27 mouse cellular contexts compared by ENCODE assay signal in the genomic region with DNA sequence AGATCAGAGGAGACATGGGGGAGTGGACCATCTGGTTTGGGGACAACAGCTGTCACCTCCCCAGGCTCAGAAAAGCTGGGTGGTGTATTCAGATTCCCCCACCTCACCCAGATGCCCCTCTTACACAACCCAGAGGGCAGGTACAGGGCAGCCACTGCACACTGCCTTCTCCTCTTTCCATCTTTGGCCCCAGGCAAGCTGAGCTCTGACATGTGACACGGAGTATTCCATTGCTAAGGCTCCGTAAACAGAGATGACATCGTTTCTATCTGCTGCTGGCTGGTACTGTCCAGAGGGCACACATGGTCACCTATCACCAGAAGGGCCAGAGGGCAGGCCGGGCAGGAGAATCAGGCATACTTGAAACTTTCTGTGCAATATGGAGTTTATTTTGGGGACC.
DNase-seq lines count a peak whose midpoint lies in the region; ATAC-seq lines count a peak whose summit lies in the region.
"Had no signal": no experiment of that assay in that cellular context is flagged by ENCODE, and none has a peak within 500 bp of the region (broad histone marks: within the 10 kb centered on the region; RNA-seq: fewer than 3 reads in every experiment).

No protein-coding gene starts in this region.

- no peaks in the 10 kb centered on the region for H3K27me3 ChIP-seq in heart, embryonic 13.5 days (replicated peaks)
- no peaks in the 10 kb centered on the region for H3K27me3 ChIP-seq in heart, embryonic 11.5 days (ENCODE audit: control insufficient read depth, insufficient read depth, low read length)
- no peaks in the 10 kb centered on the region for H3K27me3 ChIP-seq in neural tube, embryonic 11.5 days (ENCODE audit: control insufficient read depth, insufficient read depth, low read length)
- H3K27me3 ChIP-seq: forebrain, embryonic 13.5 days; hindbrain, embryonic 12.5 days; megakaryocyte, embryonic 14.5 days; midbrain, embryonic 15.5 days; neural tube, embryonic 15.5 days; stomach, embryonic 15.5 days had no signal

- no peak for ATAC-seq in heart, embryonic 13.5 days (ENCODE audit: extremely low read depth, insufficient number of reproducible peaks, low FRiP score, low TSS enrichment)
- no peak for ATAC-seq in heart, embryonic 11.5 days (replicated peaks; ENCODE audit: insufficient number of reproducible peaks, low FRiP score, low TSS enrichment)
- no peak for ATAC-seq in neural tube, embryonic 11.5 days (ENCODE audit: insufficient read depth, low FRiP score, low TSS enrichment)
- ATAC-seq: forebrain, embryonic 13.5 days; midbrain, embryonic 15.5 days had no signal

- no peak overlapping the region for H3K4me3 ChIP-seq in heart, embryonic 13.5 days
- no peak overlapping the region for H3K4me3 ChIP-seq in heart, embryonic 11.5 days (ENCODE audit: low read depth, low read length)
- H3K4me3 ChIP-seq in neural tube, embryonic 11.5 days (ENCODE audit: low read depth, low read length), result no peak overlapping the region
- H3K4me3 ChIP-seq: forebrain, embryonic 13.5 days; hindbrain, embryonic 12.5 days; left cerebral cortex, adult 2 months; megakaryocyte, embryonic 14.5 days; midbrain, embryonic 15.5 days; myocyte; neural tube, embryonic 15.5 days; stomach, embryonic 15.5 days had no signal

- no peak overlapping the region for H3K4me2 ChIP-seq in heart, embryonic 13.5 days
- H3K4me2 ChIP-seq in heart, embryonic 11.5 days, result no peak overlapping the region
- no peak overlapping the region for H3K4me2 ChIP-seq in neural tube, embryonic 11.5 days (ENCODE audit: low read depth)
- H3K4me2 ChIP-seq: forebrain, embryonic 13.5 days; hindbrain, embryonic 12.5 days; lung, embryonic 14.5 days; midbrain, embryonic 15.5 days; neural tube, embryonic 15.5 days; stomach, embryonic 15.5 days had no signal

- H3K36me3 ChIP-seq in heart, embryonic 13.5 days, result peaks cover 76% of the 10 kb centered on the region
- H3K36me3 ChIP-seq in heart, embryonic 11.5 days (ENCODE audit: control insufficient read depth, insufficient read depth, low read length), result peaks cover 12% of the 10 kb centered on the region
- H3K36me3 ChIP-seq in neural tube, embryonic 11.5 days (ENCODE audit: control insufficient read depth, insufficient read depth, low read length), result no peaks in the 10 kb centered on the region; the same call in 1 of the 2 replicates
- H3K36me3 ChIP-seq: midbrain, embryonic 15.5 days had no signal

- H3K9ac ChIP-seq in heart, embryonic 13.5 days, result no peak overlapping the region
- H3K9ac ChIP-seq in heart, embryonic 11.5 days (ENCODE audit: low read depth, low read length), result no peak overlapping the region
- no peak overlapping the region for H3K9ac ChIP-seq in neural tube, embryonic 11.5 days (ENCODE audit: low read length)
- H3K9ac ChIP-seq: forebrain, embryonic 13.5 days; hindbrain, embryonic 12.5 days; lung, embryonic 14.5 days; midbrain, embryonic 15.5 days; neural tube, embryonic 15.5 days; stomach, embryonic 15.5 days had no signal

- peak; percentile 70 for DNase-seq in gastrocnemius, adult 18-20 months (ENCODE audit: low spot score)
- DNase-seq in gastrocnemius, postnatal 36 days, result no peak
- DNase-seq in neural tube, embryonic 11.5 days (ENCODE audit: low spot score), result peak; percentile 2
- DNase-seq in neural tube, embryonic 10.5 days (ENCODE audit: extremely low spot score, low spot score), result no peak
- no peak for DNase-seq in T-cell, adult 2 months (ENCODE audit: low spot score)
- DNase-seq: adrenal gland, postnatal 25 days; cerebellum, adult 8-10 months; cerebellum, postnatal 36 days; embryo, embryonic 11 days; kidney, adult 18-20 months; kidney, postnatal 4 days; lung, embryonic 14.5 days; lung, postnatal 36 days; right cerebral cortex, adult 18-20 months; right cerebral cortex, postnatal 4 days; thymus, adult 18-20 months; thymus, postnatal 36 days had no signal

- 0 out of 2 replicates have a peak overlapping the region, but pooled peaks have one; percentile 12 for H3K27ac ChIP-seq in heart, embryonic 13.5 days (replicated peaks)
- H3K27ac ChIP-seq in heart, embryonic 11.5 days (ENCODE audit: low read depth, low read length), result no peak overlapping the region
- H3K27ac ChIP-seq in neural tube, embryonic 11.5 days (ENCODE audit: low read depth, low read length), result no peak overlapping the region
- H3K27ac ChIP-seq: forebrain, embryonic 13.5 days; hindbrain, embryonic 12.5 days; left cerebral cortex, adult 2 months; midbrain, embryonic 15.5 days; neural tube, embryonic 15.5 days; stomach, embryonic 15.5 days had no signal

- H3K9me3 ChIP-seq in heart, embryonic 13.5 days, result no peaks in the 10 kb centered on the region
- no peaks in the 10 kb centered on the region for H3K9me3 ChIP-seq in heart, embryonic 11.5 days (replicated peaks; ENCODE audit: control insufficient read depth, low read length)
- H3K9me3 ChIP-seq in neural tube, embryonic 11.5 days (ENCODE audit: control insufficient read depth, low read length), result no peaks in the 10 kb centered on the region
- H3K9me3 ChIP-seq: forebrain, embryonic 13.5 days; hindbrain, embryonic 12.5 days; midbrain, embryonic 15.5 days; neural tube, embryonic 15.5 days; stomach, embryonic 15.5 days had no signal

- intact Hi-C loops in gastrocnemius, postnatal 36 days (cut with DNase I), result no loop called here

- H3K4me1 ChIP-seq in heart, embryonic 13.5 days, result peaks cover 23% of the 10 kb centered on the region
- H3K4me1 ChIP-seq in heart, embryonic 11.5 days (ENCODE audit: control insufficient read depth, insufficient read depth, low read length), result peaks cover 12% of the 10 kb centered on the region; the same call in 1 of the 2 replicates
- no peaks in the 10 kb centered on the region for H3K4me1 ChIP-seq in neural tube, embryonic 11.5 days (ENCODE audit: control insufficient read depth, insufficient read depth, low read length)
- H3K4me1 ChIP-seq: forebrain, embryonic 13.5 days; hindbrain, embryonic 12.5 days; midbrain, embryonic 15.5 days; neural tube, embryonic 15.5 days; stomach, embryonic 15.5 days had no signal

- 60% methylated on average over 4 of the region's 4 CpGs for WGBS in heart, embryonic 13.5 days
- 76% methylated on average over 4 of the region's 4 CpGs for WGBS in heart, embryonic 11.5 days (ENCODE audit: insufficient replicate concordance)
- 92% methylated on average over 4 of the region's 4 CpGs for WGBS in neural tube, embryonic 11.5 days

Comparison
In these comparisons a context has a peak if more than half of its experiments do, and no peak if none do; other contexts are left out.
1. DNase-seq: peak in gastrocnemius, adult 18-20 months (single experiment) and neural tube, embryonic 11.5 days (single experiment); none in gastrocnemius, postnatal 36 days (0 of 2), neural tube, embryonic 10.5 days (single experiment) and T-cell, adult 2 months (single experiment).